Mouse (Mus musculus): ENCODE results near the gene H2al3. TPM values are rescaled to one million over a fixed set of nuclear protein-coding genes. Genes with fewer than 3 reads are reported as not detected.

H2al3 gene
- not detected in 2 replicates for polyA plus RNA-seq (2016; fragmentation: Nextera tagmentation; extraction: Ambion mirVana)

GRCm38 (mm10) chrX:9849403-9849802 lies at the start of gene H2al3:
Gene H2al3 (plus strand): TSS chrX:9849703.
- 50% methylated on average over 1 of the region's 1 CpGs for WGBS
- Histone ChIP-seq H3K9ac (no peak within 1 kb of the TSS), H3K4me2 (replicated peaks) (no peak within 1 kb of the TSS), H3K9me3 (no peaks in the 10 kb centered on the region), H3K27me3 (no peaks in the 10 kb centered on the region), H3K27ac (no peak within 1 kb of the TSS), H3K36me3 (no peaks in the 10 kb centered on the region), H3K4me3 (no peak within 1 kb of the TSS), H3K4me1 (no peaks in the 10 kb centered on the region)
- ATAC-seq (ENCODE audit: insufficient number of reproducible peaks, insufficient read depth, low FRiP score, low TSS enrichment): no peak

- WGBS: 81% methylated on average over 1 of the region's 1 CpGs
- H3K9ac ChIP-seq: no peak overlapping the region
- no peak overlapping the region for H3K4me2 ChIP-seq (replicated peaks)
- no peak overlapping the region for H3K27ac ChIP-seq
- no peaks in the 10 kb centered on the region for H3K4me1 ChIP-seq
- H3K27me3 ChIP-seq: no peaks in the 10 kb centered on the region
- no peak overlapping the region for H3K4me3 ChIP-seq
- no peak for ATAC-seq (ENCODE audit: insufficient number of reproducible peaks, insufficient read depth, low FRiP score, low TSS enrichment)
- H3K36me3 ChIP-seq: no peaks in the 10 kb centered on the region
- H3K9me3 ChIP-seq: no peaks in the 10 kb centered on the region
These were observed 39.4 kb upstream of the H2al3 start for GRCm38 (mm10) chrX:9810101-9810500.

GRCm38 (mm10) chrX:9812469-9812868 lies 37.0 kb upstream of the H2al3 start:
- Histone ChIP-seq H3K4me1 (no peaks in the 10 kb centered on the region), H3K4me2 (replicated peaks) (no peak overlapping the region), H3K27ac (no peak overlapping the region), H3K27me3 (no peaks in the 10 kb centered on the region), H3K9ac (no peak overlapping the region), H3K36me3 (no peaks in the 10 kb centered on the region), H3K4me3 (no peak overlapping the region), H3K9me3 (no peaks in the 10 kb centered on the region)
- no peak for ATAC-seq (ENCODE audit: insufficient number of reproducible peaks, insufficient read depth, low FRiP score, low TSS enrichment)

GRCm38 (mm10) chrX:9834779-9835178 lies 14.7 kb upstream of the H2al3 start:
- H3K4me2 ChIP-seq (replicated peaks): no peak overlapping the region
- no peak overlapping the region for H3K27ac ChIP-seq
- H3K9me3 ChIP-seq: no peaks in the 10 kb centered on the region
- no peaks in the 10 kb centered on the region for H3K4me1 ChIP-seq
- no peaks in the 10 kb centered on the region for H3K36me3 ChIP-seq
- WGBS: 57% methylated on average over 2 of the region's 2 CpGs
- ATAC-seq (ENCODE audit: insufficient number of reproducible peaks, insufficient read depth, low FRiP score, low TSS enrichment): no peak
- H3K4me3 ChIP-seq: no peak overlapping the region
- H3K27me3 ChIP-seq: no peaks in the 10 kb centered on the region
- H3K9ac ChIP-seq: no peak overlapping the region

- 75% methylated on average over 3 of the region's 3 CpGs for WGBS
- ATAC-seq (ENCODE audit: insufficient number of reproducible peaks, insufficient read depth, low FRiP score, low TSS enrichment): no peak
- H3K9me3 ChIP-seq: no peaks in the 10 kb centered on the region
These were observed 2.9 kb upstream of the H2al3 start, which contains the start of gene Hypm for GRCm38 (mm10) chrX:9846628-9847027. Gene Hypm (plus strand): TSS chrX:9846928.

GRCm38 (mm10) chrX:9861859-9862258 lies 12.4 kb downstream of the H2al3 start:
- H3K9ac ChIP-seq: no peak overlapping the region
- no peaks in the 10 kb centered on the region for H3K4me1 ChIP-seq
- no peaks in the 10 kb centered on the region for H3K27me3 ChIP-seq
- H3K36me3 ChIP-seq: no peaks in the 10 kb centered on the region
- no peak overlapping the region for H3K4me2 ChIP-seq (replicated peaks)
- ATAC-seq (ENCODE audit: insufficient number of reproducible peaks, insufficient read depth, low FRiP score, low TSS enrichment): no peak
- no peaks in the 10 kb centered on the region for H3K9me3 ChIP-seq
- H3K4me3 ChIP-seq: no peak overlapping the region
- no peak overlapping the region for H3K27ac ChIP-seq
- 74% methylated on average over 2 of the region's 2 CpGs for WGBS

More at GRCm38 (mm10) chrX:9846628-9847027, 2.9 kb upstream of the H2al3 start, which contains the start of gene Hypm:
- Histone ChIP-seq H3K9ac (no peak within 1 kb of the TSS), H3K27ac (no peak within 1 kb of the TSS), H3K4me2 (replicated peaks) (no peak within 1 kb of the TSS), H3K4me1 (no peaks in the 10 kb centered on the region), H3K36me3 (no peaks in the 10 kb centered on the region), H3K27me3 (no peaks in the 10 kb centered on the region), H3K4me3 (no peak within 1 kb of the TSS)

GRCm38 (mm10) chrX:9875519-9875918 lies 26.0 kb downstream of the H2al3 start:
- 82% methylated on average over 2 of the region's 2 CpGs for WGBS
- H3K36me3 ChIP-seq: no peaks in the 10 kb centered on the region
- ATAC-seq (ENCODE audit: insufficient number of reproducible peaks, insufficient read depth, low FRiP score, low TSS enrichment): no peak
- no peak overlapping the region for H3K27ac ChIP-seq
- no peak overlapping the region for H3K4me2 ChIP-seq (replicated peaks)
- no peaks in the 10 kb centered on the region for H3K9me3 ChIP-seq
- no peaks in the 10 kb centered on the region for H3K4me1 ChIP-seq
- H3K9ac ChIP-seq: no peak overlapping the region
- H3K27me3 ChIP-seq: no peaks in the 10 kb centered on the region
- H3K4me3 ChIP-seq: no peak overlapping the region

- H3K4me2 ChIP-seq (replicated peaks): no peak within 1 kb of the TSS
- 64% methylated on average over 2 of the region's 2 CpGs for WGBS
- H3K27me3 ChIP-seq: no peaks in the 10 kb centered on the region
- H3K36me3 ChIP-seq: no peaks in the 10 kb centered on the region
- no peak for ATAC-seq (ENCODE audit: insufficient number of reproducible peaks, insufficient read depth, low FRiP score, low TSS enrichment)
- no peak within 1 kb of the TSS for H3K9ac ChIP-seq
- no peaks in the 10 kb centered on the region for H3K9me3 ChIP-seq
- H3K27ac ChIP-seq: no peak within 1 kb of the TSS
- H3K4me3 ChIP-seq: no peak within 1 kb of the TSS
- no peaks in the 10 kb centered on the region for H3K4me1 ChIP-seq
These were observed 35.8 kb downstream of the H2al3 start, which contains the start of gene Sytl5 for GRCm38 (mm10) chrX:9885322-9885721. Gene Sytl5 (plus strand): TSS chrX:9885622.

Other genes with a start within 250 kb of the H2al3 start
- gene Dynlt3, start 186.7 kb upstream of the H2al3 start, polyA plus RNA-seq (2016; fragmentation: Nextera tagmentation; extraction: Ambion mirVana): 22.6 and 23.0 TPM in 2 replicates
- not detected in 2 replicates for gene Hypm, start 2.8 kb upstream of the H2al3 start, polyA plus RNA-seq (2016; fragmentation: Nextera tagmentation; extraction: Ambion mirVana)
- gene Sytl5, start 35.9 kb downstream of the H2al3 start, polyA plus RNA-seq (2016; fragmentation: Nextera tagmentation; extraction: Ambion mirVana): 0.50 and 0.88 TPM in 2 replicates

Measured in embryonic facial prominence, embryonic 12.5 days (tissue).